Mouse (Mus musculus) G1E (cell line): ENCODE data around the gene Fblim1.

Experiments used
- CTCF ChIP-seq: IDR thresholded peaks from 2 replicates; pipeline ENCODE4 v1.5.1; 2012; ENCODE audit warnings: low read depth, low read length, inconsistent platforms, mixed read lengths
- GATA1 ChIP-seq: IDR thresholded peaks from 2 replicates; pipeline ENCODE4 v1.6.1; 2012; ENCODE audit warnings: borderline replicate concordance, low read length, inconsistent platforms, mixed read lengths

DNA sequence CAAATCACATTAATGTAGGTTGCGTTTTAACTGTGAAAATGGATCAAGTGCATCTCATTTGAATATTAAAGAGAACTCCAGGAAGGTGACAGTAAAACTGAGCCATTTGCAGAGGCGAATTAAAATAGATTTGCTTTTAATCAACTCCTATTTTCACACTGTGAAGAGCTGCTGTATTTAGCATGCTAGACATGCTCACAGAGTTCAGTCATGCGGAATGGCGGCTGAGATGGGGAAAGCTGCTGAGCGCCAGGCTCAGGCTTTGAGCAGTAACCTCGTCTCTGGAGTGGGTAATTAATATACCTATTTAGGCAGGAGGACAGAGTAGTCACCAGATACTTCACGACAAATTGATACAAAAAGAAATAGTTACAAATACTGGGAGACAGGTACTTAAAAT, 64.0 kb downstream of the Fblim1 start:
- TF ChIP-seq GATA1 (no peak), CTCF (no peak)
